Mouse (Mus musculus) bone marrow macrophage, adult 2 months (primary cell): ENCODE data around the gene Inava. TPM values are rescaled to one million over a fixed set of nuclear protein-coding genes. Genes with fewer than 3 reads are reported as not detected.

ENCODE experiments used
- H3K27ac ChIP-seq: 2 replicates; pipeline ENCODE4 v1.5.1; 2012; ENCODE audit warnings: low read depth, low read length; ENCODE audit not compliant: insufficient read depth
- H3K4me1 ChIP-seq: 2 replicates; pipeline ENCODE4 v1.6.1; 2012; ENCODE audit warnings: low read length; ENCODE audit not compliant: control insufficient read depth, insufficient read depth
- H3K4me3 ChIP-seq: 2 replicates; pipeline ENCODE4 v1.5.1; 2012; ENCODE audit warnings: mild to moderate bottlenecking, low read length, moderate library complexity; ENCODE audit not compliant: insufficient read depth
- CTCF ChIP-seq: IDR thresholded peaks from 2 replicates; pipeline ENCODE4 v1.5.1; 2012; ENCODE audit warnings: low read depth, mild to moderate bottlenecking, low read length, moderate library complexity
- POLR2A ChIP-seq: IDR thresholded peaks from 2 replicates; pipeline ENCODE4 v1.6.1; 2012; ENCODE audit warnings: mild to moderate bottlenecking, low read depth, low read length, borderline replicate concordance
- polyA plus RNA-seq: library from polyadenylated mRNA; stranded (reverse); fragments of >200 nt; gene quantifications from 2 replicates; pipeline ENCODE4 v1.2.4, GENCODE M21; 2012; ENCODE audit not compliant: missing spikeins, insufficient read depth, insufficient read length

The Inava gene
- polyA plus RNA-seq, 1 experiment: not detected

DNA sequence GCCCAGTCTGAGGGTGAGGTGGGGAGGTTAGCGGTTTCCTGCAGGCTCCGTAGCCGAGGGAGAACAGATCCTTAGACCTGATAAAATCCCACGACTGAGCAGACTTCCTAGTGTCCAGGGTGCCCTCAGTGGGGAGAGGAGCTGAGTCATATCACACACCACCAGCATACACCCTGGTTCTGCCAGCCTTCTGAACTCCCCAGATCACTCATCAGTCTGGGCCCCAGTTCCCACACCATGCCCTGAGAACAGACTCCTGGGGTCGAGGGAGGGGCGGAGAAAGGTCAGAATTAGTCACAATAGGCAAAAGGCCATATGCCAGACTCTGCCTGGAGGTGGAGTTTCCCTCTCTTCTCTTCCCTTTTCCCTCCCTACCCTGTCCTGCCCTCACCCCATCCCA is 21.1 kb upstream of the Inava start:
- TF ChIP-seq POLR2A (no peak), CTCF (no peak)
- Histone ChIP-seq H3K4me3 (no peak overlapping the region), H3K4me1 (peaks cover 3% of the 10 kb centered on the region; the same call in 1 of the 2 replicates), H3K27ac (no peak overlapping the region)

DNA sequence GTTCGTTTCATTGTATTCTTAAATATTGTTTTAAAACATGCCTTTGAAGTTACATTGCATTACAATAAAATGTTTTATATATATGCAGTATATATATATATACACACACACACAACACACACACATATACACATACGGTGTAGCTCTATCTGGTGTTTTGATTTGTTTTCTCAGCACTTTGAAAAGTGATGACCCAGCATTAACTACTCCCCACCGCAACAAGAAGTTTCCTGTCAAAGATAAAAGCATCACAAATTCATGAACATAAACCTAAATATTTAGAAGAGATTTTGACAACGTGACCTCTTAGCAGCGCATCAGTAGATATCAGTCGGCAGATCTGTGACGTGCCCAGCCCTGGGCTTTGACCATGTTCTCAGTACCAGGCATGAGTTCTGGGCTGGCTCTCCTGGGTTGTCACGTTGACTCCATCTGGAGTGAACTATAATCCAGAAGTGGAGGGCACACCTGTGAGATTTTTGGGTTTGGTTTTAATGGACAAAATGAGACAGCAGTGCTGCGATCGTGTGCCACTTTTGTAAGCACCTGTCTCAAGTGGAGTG is 20.5 kb upstream of the Inava start:
- H3K27ac ChIP-seq: no peak overlapping the region
- H3K4me3 ChIP-seq: no peak overlapping the region
- H3K4me1 ChIP-seq: peaks cover 6% of the 10 kb centered on the region
- TF ChIP-seq POLR2A (no peak), CTCF (no peak)

DNA sequence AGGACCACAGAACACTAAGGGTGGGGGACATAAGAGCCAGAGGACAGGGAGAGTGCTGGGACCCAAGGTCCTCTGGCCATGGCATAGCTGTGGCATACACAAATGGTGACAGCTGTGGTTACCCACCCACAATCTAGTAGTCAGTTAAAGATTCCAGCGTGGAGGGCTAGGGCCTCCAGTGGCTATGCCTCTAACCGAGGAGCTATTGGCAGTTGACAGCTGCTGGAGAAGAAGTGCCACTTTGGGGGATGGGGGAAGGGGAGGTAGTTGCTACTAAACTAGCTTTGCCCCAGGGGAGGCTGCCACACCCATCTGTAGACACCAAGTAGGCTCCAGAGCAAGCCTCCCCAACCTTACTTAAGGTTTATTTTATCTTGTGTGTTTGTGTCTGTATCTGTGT is 19.4 kb upstream of the Inava start:
- TF ChIP-seq CTCF (no peak), POLR2A (no peak)
- H3K4me3 ChIP-seq: no peak overlapping the region
- H3K27ac ChIP-seq: no peak overlapping the region
- peaks cover 8% of the 10 kb centered on the region for H3K4me1 ChIP-seq

GRCm38 (mm10) chr1:136249662-136250061 is 15.6 kb upstream of the Inava start:
- H3K27ac ChIP-seq: no peak overlapping the region
- H3K4me3 ChIP-seq: no peak overlapping the region
- no peak for TF ChIP-seq POLR2A
- no peak for TF ChIP-seq CTCF
- peaks cover 5% of the 10 kb centered on the region; the same call in 1 of the 2 replicates for H3K4me1 ChIP-seq

DNA sequence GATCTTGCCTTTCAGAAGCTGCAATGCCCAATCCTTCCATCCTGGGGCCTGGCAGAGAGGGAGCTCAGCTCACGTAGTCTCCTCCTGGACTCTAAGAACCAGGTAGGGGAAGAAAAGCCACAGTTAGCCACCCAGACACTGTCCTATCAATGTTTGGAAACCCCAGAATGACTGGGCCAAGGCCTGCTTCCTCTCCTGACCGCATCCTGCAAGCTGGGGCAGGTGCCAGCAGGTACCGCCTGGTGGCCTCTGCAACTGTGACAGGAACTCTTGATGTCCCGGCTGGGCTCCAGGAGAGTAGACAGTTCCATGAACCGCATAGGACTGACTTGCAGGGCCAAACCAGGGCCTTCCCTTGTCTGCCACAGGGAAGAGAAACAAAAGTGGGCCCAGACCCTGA is 13.3 kb upstream of the Inava start:
- Histone ChIP-seq H3K27ac (no peak overlapping the region), H3K4me1 (peaks cover 5% of the 10 kb centered on the region; the same call in 1 of the 2 replicates), H3K4me3 (no peak overlapping the region)
- TF ChIP-seq POLR2A (no peak), CTCF (no peak)

DNA sequence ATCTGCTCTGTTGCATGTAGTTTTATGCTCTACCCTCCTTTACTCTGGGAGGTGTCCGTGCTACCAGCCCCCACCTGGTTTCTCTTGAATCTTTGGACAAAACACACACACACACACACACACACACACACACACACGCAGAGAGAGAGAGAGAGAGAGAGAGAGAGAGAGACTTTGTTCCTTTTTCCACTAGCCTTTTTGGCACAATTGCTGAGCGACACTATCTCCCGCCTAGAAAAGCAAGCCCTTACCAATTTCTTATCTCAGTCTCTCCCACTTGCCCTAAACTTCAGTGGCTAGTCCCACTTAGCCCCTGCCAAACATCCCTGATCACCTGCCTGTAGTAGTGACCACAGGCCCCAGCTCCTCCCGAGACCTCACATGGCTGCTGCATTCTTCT is 10.4 kb upstream of the Inava start:
- TF ChIP-seq CTCF (no peak), POLR2A (no peak)
- Histone ChIP-seq H3K4me1 (0 out of 2 replicates have a peak, but pooled peaks cover 2% of the 10 kb centered on the region), H3K27ac (no peak overlapping the region), H3K4me3 (no peak overlapping the region)

GRCm38 (mm10) chr1:136241801-136242200 is 7.7 kb upstream of the Inava start:
- TF ChIP-seq CTCF (no peak), POLR2A (no peak)
- H3K4me3 ChIP-seq: no peak overlapping the region
- H3K27ac ChIP-seq: no peak overlapping the region

DNA sequence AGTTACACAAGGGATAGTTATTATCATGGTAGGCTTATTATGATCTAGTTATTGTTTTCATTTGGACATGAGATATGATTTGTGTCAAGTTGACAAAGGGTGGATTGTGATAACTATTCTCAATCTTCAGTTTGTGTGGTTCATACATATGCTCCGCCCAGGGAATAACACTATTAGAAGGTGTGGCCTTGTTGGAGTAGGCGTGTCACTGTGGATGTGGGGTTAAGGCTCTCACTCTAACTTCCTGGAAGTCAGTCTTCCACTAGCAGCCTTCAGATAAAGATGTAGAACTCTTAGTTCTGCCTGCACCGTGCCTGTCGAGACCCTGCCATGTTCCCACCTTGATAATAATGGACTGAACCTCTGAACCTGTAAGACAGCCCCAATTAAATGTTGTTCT is 4.4 kb upstream of the Inava start:
- Histone ChIP-seq H3K27ac (no peak overlapping the region), H3K4me3 (no peak overlapping the region), H3K4me1 (no peaks in the 10 kb centered on the region)
- TF ChIP-seq POLR2A (no peak), CTCF (no peak)

More at GRCm38 (mm10) chr1:136241801-136242200, 7.7 kb upstream of the Inava start:
- no peaks in the 10 kb centered on the region for H3K4me1 ChIP-seq

DNA sequence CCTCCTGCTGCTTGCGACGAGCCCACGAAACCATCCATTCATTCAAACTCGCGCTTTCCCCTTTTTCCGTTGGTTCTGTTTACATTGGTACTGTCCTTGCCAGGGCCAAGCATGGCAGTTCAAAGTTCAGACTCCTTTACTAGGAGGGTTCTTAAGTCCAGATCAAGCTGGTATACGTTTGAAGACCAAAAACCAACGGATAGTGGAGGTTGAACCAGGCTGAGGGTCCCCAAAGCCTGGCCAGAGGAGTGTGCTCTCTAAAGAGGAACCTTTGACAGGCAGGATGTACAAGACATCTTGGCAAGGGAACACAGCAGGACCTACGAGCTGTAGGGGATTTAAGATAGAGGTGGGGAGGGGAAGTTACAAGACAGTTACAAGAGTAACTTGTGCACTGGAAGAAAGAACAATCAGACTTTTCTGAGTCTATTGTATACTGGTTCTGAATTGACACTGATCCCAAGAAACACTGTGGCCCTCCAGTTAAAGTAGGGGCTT is 580 bp upstream of the Inava start:
- Histone ChIP-seq H3K27ac (no peak overlapping the region), H3K4me3 (peak overlapping the region; percentile 59), H3K4me1 (no peaks in the 10 kb centered on the region)
- TF ChIP-seq CTCF: no peak
- TF ChIP-seq POLR2A: no peak

- Histone ChIP-seq H3K4me1 (no peaks in the 10 kb centered on the region), H3K27ac (no peak overlapping the region), H3K4me3 (no peak overlapping the region)
- TF ChIP-seq CTCF (no peak), POLR2A (no peak)
These were observed 876 bp downstream of the Inava start for GRCm38 (mm10) chr1:136232986-136233790.
